Mouse (Mus musculus) limb, embryonic 11.5 days (tissue): ENCODE measurements around the gene Klf12. TPM values are rescaled to one million over a fixed set of nuclear protein-coding genes. Genes with fewer than 3 reads are reported as not detected.
A peak's percentile ranks its signal among the peaks of the same experiment; 100 is the strongest.

Experiments used
- ATAC-seq: fragments of 200-750 bp; cut with Nextera tagmentation; 2 replicates; pipeline ENCODE4 v1.8.0; 2017; ENCODE audit warnings: low read depth; ENCODE audit not compliant: insufficient number of reproducible peaks, low FRiP score, low TSS enrichment
- DNase-seq: peaks from one replicate; pipeline ENCODE4 v3.0.0-alpha.2; 2015; ENCODE audit warnings: low spot score
- H3K27ac ChIP-seq: fragments of 300-500 bp; sonication (generic); replicated peaks from 2 replicates; pipeline ENCODE4 v1.5.1; 2014; ENCODE audit warnings: low read depth, mild to moderate bottlenecking, low read length
- H3K27me3 ChIP-seq: fragments of 300-500 bp; sonication (generic); 2 replicates; pipeline ENCODE4 v1.6.1; 2014; ENCODE audit warnings: mild to moderate bottlenecking, low read length, mixed read lengths; ENCODE audit not compliant: control insufficient read depth, insufficient read depth
- H3K36me3 ChIP-seq: fragments of 300-500 bp; sonication (generic); 2 replicates; pipeline ENCODE4 v1.6.1; 2014; ENCODE audit warnings: mild to moderate bottlenecking, low read length, moderate library complexity, mixed read lengths; ENCODE audit not compliant: control insufficient read depth, insufficient read depth
- H3K4me1 ChIP-seq: fragments of 300-500 bp; sonication (generic); 2 replicates; pipeline ENCODE4 v1.6.1; 2014; ENCODE audit warnings: low read length, mixed read lengths; ENCODE audit not compliant: control insufficient read depth, insufficient read depth
- H3K4me2 ChIP-seq: fragments of 300-500 bp; sonication (generic); 2 replicates; pipeline ENCODE4 v1.6.1; 2014; ENCODE audit warnings: low read depth, mild to moderate bottlenecking, moderate library complexity; ENCODE audit not compliant: severe bottlenecking
- H3K4me3 ChIP-seq: fragments of 300-500 bp; sonication (generic); 2 replicates; pipeline ENCODE4 v1.5.1; 2014; ENCODE audit warnings: low read depth, low read length
- H3K9ac ChIP-seq: fragments of 300-500 bp; sonication (generic); 2 replicates; pipeline ENCODE4 v1.6.1; 2014; ENCODE audit warnings: mild to moderate bottlenecking, low read length
- H3K9me3 ChIP-seq: fragments of 300-500 bp; sonication (generic); 2 replicates; pipeline ENCODE4 v1.6.1; 2016; ENCODE audit warnings: low read length; ENCODE audit not compliant: control insufficient read depth
- WGBS: fragments of 180-500 bp; shearing (Covaris S2); extraction: QIAGEN DNeasy Blood & Tissue Kit; methylation state at CpG from one replicate; pipeline ENCODE4 v1.1.7; 2014; 5-methylcytosine and 5-hydroxymethylcytosine counted together
- polyA plus RNA-seq: library from polyadenylated mRNA; unstranded; fragments of >200 nt; fragmentation: Nextera tagmentation; extraction: Ambion mirVana; gene quantifications from 2 replicates; pipeline ENCODE4 v1.2.1, GENCODE M21; 2014

Klf12 gene
- polyA plus RNA-seq, 1 experiment from 2014 or later = 33.3 TPM

GRCm38 (mm10) chr14:100045431-100045830 is 239.0 kb downstream of the Klf12 start:
- no peak for DNase-seq
- no peak for ATAC-seq
- no peak overlapping the region for H3K4me3 ChIP-seq

GRCm38 (mm10) chr14:100041823-100042222 is 242.7 kb downstream of the Klf12 start:
- H3K36me3 ChIP-seq = no peaks in the 10 kb centered on the region
- no peak for ATAC-seq
- H3K4me3 ChIP-seq = no peak overlapping the region
- no peak overlapping the region for H3K4me2 ChIP-seq
- no peaks in the 10 kb centered on the region for H3K4me1 ChIP-seq
- DNase-seq = no peak
- H3K9ac ChIP-seq = no peak overlapping the region
- H3K27me3 ChIP-seq = no peaks in the 10 kb centered on the region
- no peak overlapping the region for H3K27ac ChIP-seq
- 86% methylated on average over 6 of the region's 6 CpGs for WGBS
- H3K9me3 ChIP-seq = no peaks in the 10 kb centered on the region

More at GRCm38 (mm10) chr14:100045431-100045830, 239.0 kb downstream of the Klf12 start:
- H3K36me3 ChIP-seq = no peaks in the 10 kb centered on the region
- no peaks in the 10 kb centered on the region for H3K4me1 ChIP-seq
- H3K27ac ChIP-seq = no peak overlapping the region
- no peak overlapping the region for H3K4me2 ChIP-seq
- no peaks in the 10 kb centered on the region for H3K27me3 ChIP-seq
- no peak overlapping the region for H3K9ac ChIP-seq
- H3K9me3 ChIP-seq = no peaks in the 10 kb centered on the region

- ATAC-seq = no peak
- H3K9me3 ChIP-seq = no peaks in the 10 kb centered on the region
- WGBS = 93% methylated on average over 6 of the region's 6 CpGs
Measured at GRCm38 (mm10) chr14:100026671-100027070, 257.8 kb downstream of the Klf12 start.

GRCm38 (mm10) chr14:100017219-100017618 is 267.3 kb downstream of the Klf12 start:
- Histone ChIP-seq H3K9ac (no peak overlapping the region), H3K4me2 (no peak overlapping the region), H3K27me3 (no peaks in the 10 kb centered on the region), H3K27ac (no peak overlapping the region), H3K4me1 (no peaks in the 10 kb centered on the region), H3K36me3 (peaks cover 5% of the 10 kb centered on the region; the same call in 1 of the 2 replicates), H3K9me3 (no peaks in the 10 kb centered on the region), H3K4me3 (no peak overlapping the region)
- 91% methylated on average over 2 of the region's 2 CpGs for WGBS
- DNase-seq (no peak), ATAC-seq (no peak)

More at GRCm38 (mm10) chr14:100026671-100027070, 257.8 kb downstream of the Klf12 start:
- Histone ChIP-seq H3K27me3 (no peaks in the 10 kb centered on the region), H3K4me1 (peaks cover 3% of the 10 kb centered on the region; the same call in 1 of the 2 replicates), H3K27ac (no peak overlapping the region), H3K9ac (no peak overlapping the region), H3K4me2 (no peak overlapping the region), H3K4me3 (no peak overlapping the region), H3K36me3 (peaks cover 8% of the 10 kb centered on the region; the same call in 1 of the 2 replicates)
- DNase-seq = no peak

- H3K9me3 ChIP-seq = no peaks in the 10 kb centered on the region
- H3K27me3 ChIP-seq = no peaks in the 10 kb centered on the region
- 41% methylated on average over 5 of the region's 5 CpGs for WGBS
- H3K4me1 ChIP-seq = peaks cover 7% of the 10 kb centered on the region; the same call in 1 of the 2 replicates
- H3K4me2 ChIP-seq = no peak overlapping the region
- H3K9ac ChIP-seq = no peak overlapping the region
- H3K4me3 ChIP-seq = no peak overlapping the region
- H3K36me3 ChIP-seq = no peaks in the 10 kb centered on the region
- DNase-seq = no peak
- ATAC-seq = no peak
- no peak overlapping the region for H3K27ac ChIP-seq
Measured at GRCm38 (mm10) chr14:100010525-100010924, 274.0 kb downstream of the Klf12 start.

GRCm38 (mm10) chr14:100009790-100010382 is 274.6 kb downstream of the Klf12 start:
- H3K4me2 ChIP-seq = no peak overlapping the region
- WGBS = 61% methylated on average over 4 of the region's 4 CpGs
- no peak overlapping the region for H3K4me3 ChIP-seq

GRCm38 (mm10) chr14:99983510-99983909 is 301.0 kb downstream of the Klf12 start:
- 50% methylated on average over 7 of the region's 7 CpGs for WGBS
- Histone ChIP-seq H3K4me1 (no peaks in the 10 kb centered on the region), H3K9ac (no peak overlapping the region), H3K27ac (no peak overlapping the region), H3K4me2 (no peak overlapping the region), H3K27me3 (no peaks in the 10 kb centered on the region), H3K36me3 (no peaks in the 10 kb centered on the region), H3K4me3 (no peak overlapping the region), H3K9me3 (no peaks in the 10 kb centered on the region)
- ATAC-seq (no peak), DNase-seq (no peak)

More at GRCm38 (mm10) chr14:100009790-100010382, 274.6 kb downstream of the Klf12 start:
- Histone ChIP-seq H3K27ac (no peak overlapping the region), H3K9ac (no peak overlapping the region), H3K4me1 (peaks cover 7% of the 10 kb centered on the region; the same call in 1 of the 2 replicates), H3K27me3 (no peaks in the 10 kb centered on the region), H3K9me3 (no peaks in the 10 kb centered on the region), H3K36me3 (no peaks in the 10 kb centered on the region)
- ATAC-seq (peak; percentile 47; the same call in 1 of the 2 replicates), DNase-seq (peak; percentile 34)

GRCm38 (mm10) chr14:99981209-99981608 is 303.3 kb downstream of the Klf12 start:
- Histone ChIP-seq H3K36me3 (no peaks in the 10 kb centered on the region), H3K4me2 (no peak overlapping the region), H3K9me3 (no peaks in the 10 kb centered on the region), H3K9ac (no peak overlapping the region), H3K27ac (no peak overlapping the region), H3K4me1 (no peaks in the 10 kb centered on the region), H3K27me3 (no peaks in the 10 kb centered on the region), H3K4me3 (no peak overlapping the region)
- WGBS = 84% methylated on average over 3 of the region's 3 CpGs
- no peak for DNase-seq
- ATAC-seq = no peak

- WGBS = 44% methylated on average over 4 of the region's 4 CpGs
- Histone ChIP-seq H3K4me3 (no peak overlapping the region), H3K27ac (no peak overlapping the region), H3K4me2 (no peak overlapping the region), H3K36me3 (no peaks in the 10 kb centered on the region), H3K9ac (no peak overlapping the region), H3K27me3 (no peaks in the 10 kb centered on the region), H3K9me3 (no peaks in the 10 kb centered on the region), H3K4me1 (no peaks in the 10 kb centered on the region)
- ATAC-seq (0 out of 2 replicates have a peak, but pooled peaks have one; percentile 51), DNase-seq (no peak)
Measured at GRCm38 (mm10) chr14:99967920-99968319, 316.6 kb downstream of the Klf12 start.
